Mouse (Mus musculus) G1E-ER4 (cell line): ENCODE results near the gene Dab2ip. TPM values are rescaled to one million over a fixed set of nuclear protein-coding genes. Genes with fewer than 3 reads are reported as not detected.

ENCODE experiments used
- GATA1 ChIP-seq: IDR thresholded peaks from one replicate; pipeline ENCODE4 v1.8.0; 2012; ENCODE audit warnings: low read length, inconsistent platforms
- polyA plus RNA-seq: library from polyadenylated mRNA; stranded (reverse); fragments of >175 nt; gene quantifications from 2 replicates; pipeline ENCODE4 v1.2.3, GENCODE M21; 2012

The Dab2ip gene
- polyA plus RNA-seq, 1 experiment, result 5.4 TPM

- TF ChIP-seq GATA1, result no peak
These were observed 51.3 kb downstream of the Dab2ip start for GRCm38 (mm10) chr2:35609317-35609716.

GRCm38 (mm10) chr2:35610168-35610951 lies 52.3 kb downstream of the Dab2ip start:
- no peak for TF ChIP-seq GATA1

GRCm38 (mm10) chr2:35610976-35611375 lies 52.9 kb downstream of the Dab2ip start:
- TF ChIP-seq GATA1, result no peak

GRCm38 (mm10) chr2:35611645-35612044 lies 53.6 kb downstream of the Dab2ip start:
- no peak for TF ChIP-seq GATA1

- TF ChIP-seq GATA1, result no peak
These were observed 54.2 kb downstream of the Dab2ip start for GRCm38 (mm10) chr2:35612297-35612696.

- TF ChIP-seq GATA1, result no peak
These were observed 55.9 kb downstream of the Dab2ip start for GRCm38 (mm10) chr2:35613946-35614353.

- TF ChIP-seq GATA1, result no peak
These were observed 56.3 kb downstream of the Dab2ip start for GRCm38 (mm10) chr2:35614411-35614810.

- TF ChIP-seq GATA1, result no peak
These were observed 57.3 kb downstream of the Dab2ip start for GRCm38 (mm10) chr2:35615366-35615765.

- TF ChIP-seq GATA1, result no peak
These were observed 57.9 kb downstream of the Dab2ip start for GRCm38 (mm10) chr2:35615977-35616376.

GRCm38 (mm10) chr2:35616891-35617658 lies 59.0 kb downstream of the Dab2ip start:
- no peak for TF ChIP-seq GATA1

- TF ChIP-seq GATA1, result no peak
These were observed 60.9 kb downstream of the Dab2ip start for GRCm38 (mm10) chr2:35618981-35619380.

GRCm38 (mm10) chr2:35619532-35619931 lies 61.5 kb downstream of the Dab2ip start:
- TF ChIP-seq GATA1, result no peak

- no peak for TF ChIP-seq GATA1
These were observed 62.5 kb downstream of the Dab2ip start for GRCm38 (mm10) chr2:35620364-35621224.

- no peak for TF ChIP-seq GATA1
These were observed 63.1 kb downstream of the Dab2ip start for GRCm38 (mm10) chr2:35621225-35621519.

GRCm38 (mm10) chr2:35621796-35622195 lies 63.7 kb downstream of the Dab2ip start:
- TF ChIP-seq GATA1, result no peak
